Mouse (Mus musculus): Measurements from ENCODE around the gene Etfa. TPM values are rescaled to one million over a fixed set of nuclear protein-coding genes. Genes with fewer than 3 reads are reported as not detected.

Gene Etfa
- polyA plus RNA-seq, 1 experiment from 2014 or later: 336 TPM

DNA sequence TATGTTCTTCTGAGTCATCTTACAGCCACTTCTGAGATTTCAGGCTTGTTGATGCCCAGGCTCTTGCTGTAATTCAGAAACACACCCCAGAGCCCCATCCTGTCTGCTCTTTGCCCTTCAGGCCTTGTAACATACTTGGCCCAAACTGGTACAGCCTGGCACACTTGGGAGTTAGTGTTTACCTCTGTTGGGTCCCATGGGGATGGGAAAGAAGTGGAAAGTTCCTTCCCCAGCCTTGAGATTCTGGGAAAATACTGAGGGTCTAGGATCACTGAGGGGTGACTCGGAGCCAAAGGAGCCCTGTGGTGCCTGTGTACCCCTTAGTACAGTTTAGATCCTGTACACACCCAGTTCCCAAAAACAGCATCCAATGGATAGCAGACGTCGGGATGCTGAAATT, 90.3 kb downstream of the Etfa start:
- H3K4me1 ChIP-seq (replicated peaks; ENCODE audit: control insufficient read depth, insufficient read depth, low read length): peaks cover 9% of the 10 kb centered on the region; the same call in 1 of the 2 replicates
- no peak for ATAC-seq
- TF ChIP-seq CTCF (IDR thresholded peaks at IDR 0.05; ENCODE audit: low read depth): no peak
- H3K4me2 ChIP-seq (replicated peaks; ENCODE audit: low read depth): no peak overlapping the region
- no peaks in the 10 kb centered on the region for H3K36me3 ChIP-seq (ENCODE audit: control insufficient read depth, insufficient read depth)
- 88% methylated on average over 3 of the region's 3 CpGs for WGBS
- H3K9ac ChIP-seq (ENCODE audit: low read depth, low read length): no peak overlapping the region
- no peak overlapping the region for H3K4me3 ChIP-seq (ENCODE audit: low read depth, low read length)
- H3K27ac ChIP-seq (ENCODE audit: low read depth, low read length): no peak overlapping the region
- H3K9me3 ChIP-seq (ENCODE audit: control insufficient read depth): no peaks in the 10 kb centered on the region
- no peaks in the 10 kb centered on the region for H3K27me3 ChIP-seq (replicated peaks; ENCODE audit: control insufficient read depth, insufficient read depth, low read length)

DNA sequence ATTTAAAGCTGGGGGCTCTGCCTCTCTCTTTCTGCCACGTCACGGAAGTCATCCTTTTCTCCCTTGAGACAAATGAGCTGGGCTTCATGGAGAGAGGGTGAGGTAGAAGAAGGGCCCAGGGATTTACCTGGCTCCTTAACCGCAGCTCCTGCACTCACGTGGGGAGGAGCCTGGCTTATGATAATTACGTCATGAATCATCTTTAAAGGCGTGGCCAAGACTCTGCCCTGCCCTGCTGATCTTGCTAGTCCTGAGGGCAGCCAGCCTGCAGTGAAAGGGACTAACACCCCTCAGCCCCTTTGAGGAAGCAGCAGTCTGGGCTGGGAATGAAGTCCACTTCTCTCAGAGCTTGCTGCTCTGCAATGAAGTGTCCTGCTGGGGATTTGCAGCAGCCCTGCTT, 100.9 kb downstream of the Etfa start:
- 37% methylated on average over 6 of the region's 6 CpGs for WGBS
- peak; percentile 62 for ATAC-seq
- TF ChIP-seq CTCF (IDR thresholded peaks at IDR 0.05; ENCODE audit: low read depth): no peak

DNA sequence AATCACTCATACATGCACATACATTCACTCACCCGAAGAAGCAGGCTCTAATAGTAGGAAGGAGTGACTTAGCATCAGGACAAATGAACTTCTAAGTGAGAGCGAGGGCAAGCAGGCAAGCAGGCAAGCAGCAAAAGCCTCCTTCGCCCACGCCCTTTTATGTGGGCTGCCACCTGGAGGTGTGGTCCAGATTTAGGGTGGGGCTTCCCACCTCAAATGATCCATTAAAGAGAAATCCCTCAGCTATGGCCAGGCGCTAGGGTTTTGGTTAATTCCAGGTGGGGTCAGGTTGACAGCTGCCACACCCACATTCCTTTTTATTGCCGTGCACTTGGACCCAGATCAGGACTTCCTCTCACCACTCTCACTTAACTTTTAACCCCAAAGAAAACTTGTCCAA, 101.6 kb downstream of the Etfa start:
- Histone ChIP-seq H3K36me3 (ENCODE audit: control insufficient read depth, insufficient read depth) (no peaks in the 10 kb centered on the region), H3K4me1 (replicated peaks; ENCODE audit: control insufficient read depth, insufficient read depth, low read length) (0 out of 2 replicates have a peak, but pooled peaks cover 4% of the 10 kb centered on the region), H3K4me3 (ENCODE audit: low read depth, low read length) (no peak overlapping the region), H3K27me3 (replicated peaks; ENCODE audit: control insufficient read depth, insufficient read depth, low read length) (no peaks in the 10 kb centered on the region), H3K9me3 (ENCODE audit: control insufficient read depth) (no peaks in the 10 kb centered on the region), H3K9ac (ENCODE audit: low read depth, low read length) (no peak overlapping the region), H3K4me2 (replicated peaks; ENCODE audit: low read depth) (peak overlapping the region; percentile 30; the same call in 1 of the 2 replicates), H3K27ac (ENCODE audit: low read depth, low read length) (no peak overlapping the region)
- no peak for TF ChIP-seq CTCF (IDR thresholded peaks at IDR 0.05; ENCODE audit: low read depth)
- peak; percentile 37; the same call in 1 of the 2 replicates for ATAC-seq
- 24% methylated on average over 6 of the region's 6 CpGs for WGBS

More for the DNA sequence above, 100.9 kb downstream of the Etfa start:
- no peaks in the 10 kb centered on the region for H3K9me3 ChIP-seq (ENCODE audit: control insufficient read depth)
- no peak overlapping the region for H3K9ac ChIP-seq (ENCODE audit: low read depth, low read length)
- H3K4me1 ChIP-seq (replicated peaks; ENCODE audit: control insufficient read depth, insufficient read depth, low read length): 0 out of 2 replicates have a peak, but pooled peaks cover 4% of the 10 kb centered on the region
- H3K36me3 ChIP-seq (ENCODE audit: control insufficient read depth, insufficient read depth): no peaks in the 10 kb centered on the region
- H3K4me3 ChIP-seq (ENCODE audit: low read depth, low read length): no peak overlapping the region
- H3K27ac ChIP-seq (ENCODE audit: low read depth, low read length): no peak overlapping the region
- no peaks in the 10 kb centered on the region for H3K27me3 ChIP-seq (replicated peaks; ENCODE audit: control insufficient read depth, insufficient read depth, low read length)
- H3K4me2 ChIP-seq (replicated peaks; ENCODE audit: low read depth): peak overlapping the region; percentile 30; the same call in 1 of the 2 replicates

DNA sequence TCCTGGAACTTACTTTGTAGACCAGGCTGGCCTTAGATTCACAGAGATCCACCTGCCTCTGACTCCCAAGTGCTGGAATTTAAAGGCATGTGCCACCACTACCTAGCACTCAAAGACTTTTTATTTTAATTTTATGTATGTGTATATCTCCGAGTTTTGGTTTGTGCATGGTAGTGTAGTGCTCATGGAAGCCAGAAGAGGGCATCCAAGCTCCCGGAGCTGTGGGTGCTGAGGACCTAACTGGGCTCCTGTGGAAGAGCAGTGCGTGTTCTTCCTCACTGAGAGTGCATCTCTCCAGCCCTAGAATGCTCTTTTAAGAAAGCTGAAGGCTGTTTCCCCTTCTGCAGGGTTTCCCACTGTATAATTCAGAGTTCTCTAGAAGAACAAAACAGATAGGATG, 102.2 kb downstream of the Etfa start:
- Histone ChIP-seq H3K4me2 (replicated peaks; ENCODE audit: low read depth) (no peak overlapping the region), H3K36me3 (ENCODE audit: control insufficient read depth, insufficient read depth) (no peaks in the 10 kb centered on the region), H3K9me3 (ENCODE audit: control insufficient read depth) (no peaks in the 10 kb centered on the region), H3K9ac (ENCODE audit: low read depth, low read length) (no peak overlapping the region), H3K27ac (ENCODE audit: low read depth, low read length) (no peak overlapping the region), H3K27me3 (replicated peaks; ENCODE audit: control insufficient read depth, insufficient read depth, low read length) (no peaks in the 10 kb centered on the region), H3K4me3 (ENCODE audit: low read depth, low read length) (no peak overlapping the region), H3K4me1 (replicated peaks; ENCODE audit: control insufficient read depth, insufficient read depth, low read length) (0 out of 2 replicates have a peak, but pooled peaks cover 4% of the 10 kb centered on the region)
- ATAC-seq: no peak
- 52% methylated on average over 3 of the region's 3 CpGs for WGBS
- TF ChIP-seq CTCF (IDR thresholded peaks at IDR 0.05; ENCODE audit: low read depth): peak; percentile 63

DNA sequence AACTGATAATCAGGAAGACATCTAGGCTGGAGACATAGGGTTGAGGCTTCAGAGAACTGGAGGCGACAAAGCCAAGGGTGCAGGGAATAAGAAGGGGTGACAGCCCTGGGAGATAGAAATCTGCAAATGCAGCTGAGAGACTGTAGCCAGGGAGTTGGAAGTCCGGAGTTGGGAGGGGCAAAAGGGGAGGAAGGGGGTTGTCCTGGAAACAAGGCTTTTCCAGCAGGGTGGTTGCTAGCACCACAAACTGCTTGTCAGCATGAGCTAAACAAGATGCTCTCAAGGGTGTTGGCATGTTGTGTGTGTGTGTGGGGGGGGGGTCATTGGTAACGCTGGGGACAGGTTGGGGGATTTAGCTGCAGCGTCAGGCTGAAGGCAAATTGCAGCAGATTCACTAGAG, 103.2 kb downstream of the Etfa start:
- WGBS: 37% methylated on average over 4 of the region's 4 CpGs
- Histone ChIP-seq H3K4me2 (replicated peaks; ENCODE audit: low read depth) (no peak overlapping the region), H3K27me3 (replicated peaks; ENCODE audit: control insufficient read depth, insufficient read depth, low read length) (no peaks in the 10 kb centered on the region), H3K4me1 (replicated peaks; ENCODE audit: control insufficient read depth, insufficient read depth, low read length) (0 out of 2 replicates have a peak, but pooled peaks cover 4% of the 10 kb centered on the region), H3K9me3 (ENCODE audit: control insufficient read depth) (no peaks in the 10 kb centered on the region), H3K27ac (ENCODE audit: low read depth, low read length) (no peak overlapping the region), H3K4me3 (ENCODE audit: low read depth, low read length) (no peak overlapping the region), H3K36me3 (ENCODE audit: control insufficient read depth, insufficient read depth) (no peaks in the 10 kb centered on the region), H3K9ac (ENCODE audit: low read depth, low read length) (no peak overlapping the region)
- TF ChIP-seq CTCF (IDR thresholded peaks at IDR 0.05; ENCODE audit: low read depth): no peak
- no peak for ATAC-seq

DNA sequence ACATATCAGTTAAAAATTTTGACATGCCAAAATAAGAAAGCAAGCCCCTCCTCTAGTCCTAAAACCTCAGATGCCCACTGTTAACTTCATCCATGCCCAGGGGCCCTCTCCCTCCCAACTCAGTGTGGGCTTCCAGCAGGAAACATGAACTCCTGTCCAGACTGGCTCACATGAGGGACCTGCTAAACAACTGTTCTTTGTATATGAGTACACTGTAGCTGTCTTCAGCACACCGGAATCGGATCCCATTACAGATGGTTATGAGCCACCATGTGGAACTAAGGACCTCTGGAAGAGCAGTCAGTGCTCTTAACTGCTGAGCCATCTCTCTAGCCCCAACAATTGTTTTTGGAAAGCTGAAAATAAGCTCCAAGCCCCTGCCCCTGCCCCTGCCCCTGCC, 105.3 kb downstream of the Etfa start:
- H3K9me3 ChIP-seq (ENCODE audit: control insufficient read depth): no peaks in the 10 kb centered on the region
- no peak overlapping the region for H3K4me3 ChIP-seq (ENCODE audit: low read depth, low read length)
- no peak overlapping the region for H3K27ac ChIP-seq (ENCODE audit: low read depth, low read length)
- H3K36me3 ChIP-seq (ENCODE audit: control insufficient read depth, insufficient read depth): no peaks in the 10 kb centered on the region
- 74% methylated on average over 2 of the region's 2 CpGs for WGBS
- TF ChIP-seq CTCF (IDR thresholded peaks at IDR 0.05; ENCODE audit: low read depth): no peak
- no peak for ATAC-seq
- 0 out of 2 replicates have a peak, but pooled peaks cover 4% of the 10 kb centered on the region for H3K4me1 ChIP-seq (replicated peaks; ENCODE audit: control insufficient read depth, insufficient read depth, low read length)
- no peaks in the 10 kb centered on the region for H3K27me3 ChIP-seq (replicated peaks; ENCODE audit: control insufficient read depth, insufficient read depth, low read length)
- H3K9ac ChIP-seq (ENCODE audit: low read depth, low read length): no peak overlapping the region
- H3K4me2 ChIP-seq (replicated peaks; ENCODE audit: low read depth): no peak overlapping the region

All from intestine, postnatal 0 days (tissue).